Mouse (Mus musculus) frontal cortex, adult 2 months (tissue): ENCODE results near the gene Grk2. TPM values are rescaled to one million over a fixed set of nuclear protein-coding genes. Genes with fewer than 3 reads are reported as not detected.
A peak's percentile ranks its signal among the peaks of the same experiment; 100 is the strongest.
"Not testable (repeated sequence)": the region's sequence is repeated elsewhere in the genome, so short reads cannot be mapped to it uniquely, and the experiment has no call there.

Experiments used
- DNase-seq, 2 experiments: peaks; one replicate each; pipeline ENCODE4 v3.0.0; 2022; ENCODE audit warnings: low spot score in 1 of 2; ENCODE audit errors: extremely low spot score in 1 of 2
- polyA plus RNA-seq: library from polyadenylated mRNA; depleted of rRNA; stranded (reverse); fragments of >200 nt; gene quantifications from 2 replicates; pipeline ENCODE4 v1.2.3, GENCODE M21; 2012

Gene Grk2
- polyA plus RNA-seq, 1 experiment: 199 TPM

DNA sequence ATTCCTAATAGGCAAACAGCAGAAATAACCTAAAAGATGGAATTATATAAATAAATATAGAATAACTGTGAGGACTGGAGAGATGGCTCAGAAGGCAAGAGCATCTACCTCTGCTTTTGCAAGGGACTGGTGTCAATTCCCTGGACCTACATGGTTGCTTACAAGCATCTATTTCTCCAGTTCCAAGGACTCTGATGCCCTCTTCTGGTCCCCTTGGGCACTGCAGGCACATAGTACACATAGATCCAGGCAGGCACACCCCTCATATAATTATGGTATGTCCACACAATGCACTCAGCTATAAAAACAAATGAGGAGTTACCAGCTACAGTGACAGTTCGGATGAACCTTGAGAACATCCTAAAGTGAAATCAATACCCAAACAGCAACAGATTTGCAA is 26.5 kb downstream of the Grk2 start:
- no peak for DNase-seq

DNA sequence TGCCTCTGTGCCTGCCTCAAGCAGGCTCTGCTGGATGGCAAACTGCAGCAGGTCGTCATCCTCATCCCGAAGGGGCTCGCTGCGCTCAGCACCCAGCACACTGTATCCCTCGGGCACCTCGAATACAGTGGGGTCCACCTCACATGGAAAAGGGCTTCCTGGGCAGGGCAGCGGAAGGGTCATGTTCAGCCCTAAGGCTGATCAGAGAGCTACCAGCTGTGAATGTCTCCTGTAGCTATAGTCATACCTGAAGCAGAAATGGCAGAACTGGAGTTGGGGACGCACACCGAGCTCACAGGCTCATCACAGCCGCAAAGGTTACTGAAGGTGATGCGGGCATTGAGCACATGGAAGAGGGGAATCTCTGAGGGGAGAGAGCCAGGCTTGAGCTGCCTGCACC is 35.0 kb downstream of the Grk2 start:
- no peak for DNase-seq

DNA sequence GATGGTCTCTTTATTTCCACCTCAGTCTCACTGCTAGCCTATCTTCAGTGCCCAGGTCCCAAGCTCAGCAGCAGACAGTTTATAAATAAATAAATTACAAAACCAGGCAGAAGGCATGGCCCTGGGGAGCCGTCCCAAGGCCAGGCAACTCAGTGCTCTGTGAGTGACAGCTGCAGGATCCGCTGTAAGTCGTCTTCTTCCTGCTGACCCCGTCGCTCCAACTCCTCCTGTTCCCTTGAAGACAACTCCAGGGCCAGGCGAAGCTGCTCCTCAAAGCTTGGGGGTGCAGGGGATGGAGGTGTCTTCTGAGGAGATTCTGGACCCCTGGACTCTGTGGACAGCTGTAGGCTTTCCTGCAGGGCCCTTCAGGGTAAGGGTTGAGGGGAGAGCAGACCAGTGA is 35.8 kb downstream of the Grk2 start:
- no peak for DNase-seq

DNA sequence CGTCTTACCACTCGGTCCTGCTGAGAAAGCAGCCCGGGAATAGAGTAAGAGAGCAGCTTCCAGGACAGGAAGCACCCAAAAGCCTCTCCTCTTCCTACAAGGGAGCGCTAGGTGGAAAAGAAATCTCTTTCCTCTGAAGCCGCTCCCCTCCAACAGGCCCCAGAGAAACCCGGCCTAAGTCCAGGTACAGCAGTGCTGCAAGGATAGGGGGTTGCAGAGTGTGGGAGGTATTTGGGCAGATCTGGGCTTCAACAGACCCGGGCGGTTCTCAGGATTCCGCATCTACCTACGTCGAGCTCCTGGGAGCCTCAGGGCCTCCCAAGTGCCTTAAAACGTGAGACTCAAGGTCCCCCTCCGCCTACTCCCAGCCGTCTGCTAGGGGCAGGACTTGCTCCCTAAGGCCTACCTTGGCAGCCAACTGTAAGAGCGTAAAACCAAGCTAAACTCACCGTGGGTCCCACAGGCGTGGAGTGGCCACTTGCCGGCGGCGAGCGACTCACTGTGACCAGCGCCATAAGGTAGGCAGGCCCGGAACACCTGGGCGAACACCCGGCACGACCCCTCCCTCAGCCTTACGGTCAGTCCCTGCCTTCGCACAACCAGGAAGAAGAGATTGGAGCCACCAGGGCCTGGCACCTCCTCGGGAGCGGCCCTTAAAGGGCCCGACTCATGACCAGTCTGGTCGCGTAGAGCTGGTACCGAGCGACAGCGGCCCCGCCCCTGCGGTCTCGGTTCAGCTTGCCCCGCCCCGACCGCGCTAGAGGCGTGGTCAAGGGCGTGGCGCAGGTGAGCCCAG is 37.3 kb downstream of the Grk2 start, which contains the start of gene Ssh3:
TSS of gene Ssh3 (minus strand) at position 615 of the 796 bp plus-strand sequence.
- peak; percentile 54 to 76 for DNase-seq

DNA sequence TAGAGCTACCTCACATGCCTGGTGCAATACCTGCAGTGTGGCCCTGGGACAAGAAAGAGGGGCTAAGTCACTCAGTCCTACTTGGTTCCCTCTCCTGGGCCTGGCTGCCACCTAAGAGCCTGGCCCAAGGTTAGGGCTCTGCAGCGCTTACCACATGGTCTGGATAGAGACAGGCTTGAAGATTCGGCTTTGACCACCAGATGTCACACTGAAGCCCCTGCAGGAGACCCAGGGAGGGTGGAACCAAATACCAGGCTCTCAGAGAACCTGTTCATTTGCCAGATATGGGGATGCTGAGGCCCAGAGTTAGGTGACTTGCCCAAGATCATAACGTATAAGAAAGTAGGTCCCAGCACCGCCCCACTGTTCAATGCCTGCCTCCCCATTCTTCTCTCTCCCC is 40.1 kb downstream of the Grk2 start:
- no peak for DNase-seq

DNA sequence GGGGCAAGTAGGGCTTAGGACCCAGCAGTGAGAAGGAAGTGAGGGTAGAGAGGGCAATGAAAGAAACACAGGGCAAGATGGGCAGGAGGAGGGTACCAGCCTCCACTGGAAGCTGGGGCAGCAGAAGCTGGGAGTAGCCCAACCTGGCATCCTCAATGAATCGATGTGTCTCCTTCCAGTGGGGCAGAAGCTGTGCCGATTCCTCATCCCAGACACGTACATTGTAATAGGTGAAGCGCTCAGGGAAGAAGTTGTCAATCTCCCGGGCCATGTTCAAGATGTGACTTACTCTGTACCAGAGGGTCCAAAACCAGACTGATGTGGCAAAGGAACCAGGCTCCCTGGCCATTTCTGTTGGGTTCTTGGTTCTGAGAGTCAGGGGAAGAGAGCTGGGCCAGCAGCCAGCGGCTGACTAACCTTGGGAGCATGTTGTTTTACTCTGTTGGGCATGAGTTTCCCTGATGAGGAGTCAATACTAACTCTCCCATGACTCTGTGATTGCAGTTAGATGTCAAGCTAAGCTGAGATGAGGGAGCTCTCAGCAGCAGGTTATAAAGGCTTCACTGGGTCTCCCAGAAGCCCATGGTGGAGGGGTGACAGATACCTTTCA is 41.7 kb downstream of the Grk2 start:
- no peak for DNase-seq

DNA sequence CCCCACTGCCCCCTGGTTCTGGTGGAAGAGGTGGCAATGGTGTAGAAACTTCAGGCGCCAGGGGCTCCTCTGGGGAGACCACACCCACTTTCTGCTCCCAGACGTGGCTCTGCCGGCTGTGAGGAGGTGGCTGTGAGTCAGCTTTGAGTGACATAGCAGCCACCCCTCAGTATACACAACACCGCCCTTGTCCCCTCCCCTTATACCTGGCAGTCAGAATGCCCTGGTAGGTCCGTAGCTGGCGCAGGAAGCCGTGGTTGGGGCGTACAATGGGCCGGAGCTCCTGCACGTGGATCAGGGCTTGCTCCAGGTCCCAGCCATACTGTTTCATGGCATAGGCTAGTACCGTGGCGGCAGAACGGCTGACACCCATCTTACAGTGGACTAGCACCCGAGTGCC is 42.3 kb downstream of the Grk2 start:
- no peak for DNase-seq

DNA sequence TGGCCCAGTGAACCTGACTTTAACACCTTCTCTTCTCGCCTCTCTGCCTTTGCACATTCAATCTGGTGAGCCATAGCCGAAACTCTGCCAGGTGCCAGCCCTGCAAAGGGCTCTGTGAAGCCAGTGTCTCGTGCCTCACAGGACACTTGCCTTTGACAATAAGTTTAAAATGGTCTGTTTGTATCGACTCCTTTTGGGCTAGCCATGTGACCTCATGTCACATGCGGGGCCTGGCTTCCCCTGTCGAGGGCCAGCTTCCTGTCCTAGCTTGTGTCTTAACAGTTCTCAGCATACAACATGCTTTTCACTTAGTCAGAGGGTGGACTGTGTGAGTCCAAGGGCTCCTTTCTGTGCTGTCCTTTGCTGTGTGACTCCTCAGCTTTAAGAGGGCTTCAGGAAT is 43.3 kb downstream of the Grk2 start:
- no peak for DNase-seq

DNA sequence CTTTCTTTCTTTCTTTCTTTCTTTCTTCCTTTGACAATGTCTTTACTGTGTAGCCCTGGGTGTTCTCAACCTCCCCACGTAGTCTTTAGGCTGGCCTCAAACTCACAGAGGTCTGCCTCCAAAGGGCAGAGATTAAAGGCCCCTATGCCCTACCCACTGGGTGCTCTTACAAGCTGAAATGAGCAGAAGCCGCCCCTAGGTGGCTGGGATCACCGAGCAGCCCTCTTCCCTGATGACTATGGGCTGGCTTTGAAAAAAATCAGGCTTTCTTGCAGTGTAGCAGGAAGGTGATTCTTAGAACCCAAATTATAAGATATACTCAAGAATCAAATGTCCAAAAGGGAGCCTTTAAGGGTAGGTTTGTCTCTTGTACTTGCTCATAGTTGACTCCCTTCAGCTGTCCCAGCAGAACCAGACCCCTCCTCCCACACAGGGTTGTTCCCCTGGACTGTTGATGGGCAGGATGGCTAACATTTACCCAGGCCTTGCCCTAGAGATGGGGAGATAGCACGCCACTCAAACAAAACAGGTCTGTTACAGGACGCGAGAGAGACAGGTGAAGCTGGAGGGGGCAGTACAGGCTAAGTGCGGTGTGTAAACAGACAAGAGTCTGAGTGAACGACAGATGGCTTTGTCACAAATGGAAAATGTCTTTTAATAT is 44.9 kb downstream of the Grk2 start:
- DNase-seq: no peak

DNA sequence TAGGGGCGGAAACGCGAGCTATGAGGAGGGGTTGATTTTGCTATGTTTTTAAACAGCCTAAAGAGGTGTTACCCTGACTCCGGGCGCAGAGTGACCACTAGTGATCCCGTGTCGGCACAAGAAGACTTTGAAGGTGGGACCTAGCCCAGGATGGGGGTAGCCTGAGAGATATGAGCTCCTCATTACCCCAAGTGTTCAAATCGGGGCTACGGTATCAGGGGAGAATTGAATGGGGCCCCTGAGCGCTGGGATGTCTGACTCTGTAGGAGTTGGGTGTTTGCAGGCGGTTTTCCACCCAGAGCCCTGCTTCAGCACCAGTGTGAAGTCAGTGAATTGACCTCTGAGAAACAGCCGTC is 48.1 kb downstream of the Grk2 start:
- DNase-seq: no peak

DNA sequence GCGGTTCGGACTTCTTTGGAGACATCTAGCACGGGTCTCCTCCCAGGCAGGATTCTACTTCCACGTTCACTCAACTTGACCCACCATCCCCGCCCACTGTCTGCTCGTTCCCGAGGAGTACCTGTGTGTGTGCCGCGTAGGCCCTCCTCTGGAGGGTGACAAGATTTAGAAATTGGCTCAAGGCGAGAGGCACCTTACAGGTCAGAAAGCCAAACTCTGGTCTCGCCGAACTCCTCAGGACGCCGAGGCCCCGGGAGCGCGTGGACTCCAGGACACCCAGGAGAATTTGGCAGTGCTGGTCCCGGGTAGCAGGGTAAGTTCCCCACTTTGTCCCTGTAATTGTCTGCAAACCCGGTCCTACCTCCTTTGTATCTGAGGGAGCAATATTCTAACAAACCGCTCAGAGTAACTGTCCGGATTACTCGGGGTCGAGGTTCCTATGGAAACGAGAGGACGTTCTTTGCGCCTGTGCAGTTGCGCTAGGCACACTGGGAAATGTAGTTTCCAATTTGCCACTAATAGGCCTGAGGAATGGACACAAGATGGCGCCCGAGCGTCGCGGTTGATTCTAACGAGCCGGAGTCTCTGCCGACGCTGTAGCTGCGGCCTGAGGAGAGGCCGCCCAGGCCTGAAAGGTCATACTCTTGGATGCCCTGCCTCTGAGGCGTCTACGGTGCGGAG is 48.7 kb downstream of the Grk2 start:
- DNase-seq: peak; percentile 86 to 97

DNA sequence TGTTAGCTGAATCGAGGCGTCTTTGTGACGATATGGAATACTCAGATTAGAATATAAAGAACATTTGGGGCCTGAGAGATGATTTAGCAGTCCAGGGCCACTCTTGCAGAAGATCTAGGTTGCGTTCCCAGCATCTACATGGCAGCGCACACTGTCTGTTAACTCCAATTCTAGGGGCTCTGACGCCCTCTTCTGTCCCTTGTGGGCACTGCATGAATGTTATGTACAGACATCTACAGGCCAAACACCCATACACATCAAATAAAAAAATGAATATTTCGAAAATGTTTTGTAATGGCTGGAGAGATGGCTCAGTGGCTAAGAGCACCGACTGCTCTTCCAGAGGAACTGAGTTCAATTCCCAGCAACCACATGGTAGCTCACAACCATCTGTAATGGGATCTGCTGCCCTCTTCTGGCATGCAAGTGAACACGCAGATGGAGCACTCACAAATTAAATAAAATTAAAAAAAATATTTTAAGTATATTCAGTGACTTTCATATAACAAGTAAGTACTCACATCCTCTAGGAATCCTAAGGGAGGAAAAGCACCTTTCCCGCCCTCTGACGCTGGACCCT is 50.3 kb downstream of the Grk2 start:
- no peak for DNase-seq

DNA sequence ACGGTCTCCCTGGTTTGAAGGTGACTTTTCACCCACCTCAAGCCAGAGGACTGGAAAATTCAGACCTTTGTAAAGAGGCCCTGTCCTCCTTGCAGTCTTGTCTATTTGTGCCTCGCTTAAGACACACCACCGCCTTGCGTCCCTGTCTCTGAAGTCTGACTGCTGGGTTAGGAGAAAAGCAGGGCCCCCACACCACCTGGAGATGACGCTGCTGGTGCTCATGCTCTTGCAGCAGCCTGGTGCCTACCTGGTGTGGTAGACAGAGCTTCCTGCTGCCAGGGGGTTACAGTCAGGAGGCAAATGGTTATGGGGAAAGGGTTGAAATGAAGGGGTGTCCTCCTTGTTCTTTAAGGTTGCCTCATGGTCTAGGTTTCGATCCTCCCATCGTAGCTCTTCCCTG is 51.8 kb downstream of the Grk2 start:
- no peak for DNase-seq

DNA sequence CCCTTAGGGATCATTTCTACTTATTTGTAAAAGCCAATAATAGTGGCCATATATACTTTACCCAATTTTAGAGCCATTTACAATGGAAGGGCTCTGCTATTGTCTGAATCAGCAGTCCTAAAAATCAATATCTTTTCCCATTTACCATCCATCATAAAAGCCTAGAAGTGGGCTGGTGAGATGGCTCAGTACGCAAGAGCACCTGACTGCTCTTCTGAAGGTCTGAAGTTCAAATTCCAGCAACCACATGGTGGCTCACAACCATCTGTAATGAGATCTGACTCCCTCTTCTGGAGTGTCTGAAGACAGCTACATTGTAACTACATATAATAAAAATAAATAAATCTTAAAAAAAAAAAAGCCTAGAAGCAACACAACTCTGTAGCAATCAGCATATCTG is 57.3 kb downstream of the Grk2 start:
- DNase-seq: not testable (repeated sequence)

DNA sequence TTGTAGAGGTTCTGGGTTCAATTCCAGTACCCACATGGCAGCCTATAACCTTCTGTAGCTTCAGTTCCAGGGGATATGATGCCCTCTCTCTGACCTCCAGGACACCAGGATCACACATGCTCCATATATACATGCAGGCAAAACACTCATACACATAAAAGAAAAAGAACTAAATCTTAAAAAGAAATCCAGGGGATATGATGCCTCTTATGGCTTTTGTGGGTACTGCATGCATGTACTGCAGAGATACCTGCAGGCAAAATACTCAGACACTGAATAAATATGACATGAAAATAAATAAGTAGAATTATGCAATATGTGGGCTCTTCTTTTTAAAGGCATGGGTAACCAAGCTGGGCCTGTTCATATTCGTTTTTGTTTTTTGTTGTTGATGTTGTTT is 59.0 kb downstream of the Grk2 start:
- no peak for DNase-seq

DNA sequence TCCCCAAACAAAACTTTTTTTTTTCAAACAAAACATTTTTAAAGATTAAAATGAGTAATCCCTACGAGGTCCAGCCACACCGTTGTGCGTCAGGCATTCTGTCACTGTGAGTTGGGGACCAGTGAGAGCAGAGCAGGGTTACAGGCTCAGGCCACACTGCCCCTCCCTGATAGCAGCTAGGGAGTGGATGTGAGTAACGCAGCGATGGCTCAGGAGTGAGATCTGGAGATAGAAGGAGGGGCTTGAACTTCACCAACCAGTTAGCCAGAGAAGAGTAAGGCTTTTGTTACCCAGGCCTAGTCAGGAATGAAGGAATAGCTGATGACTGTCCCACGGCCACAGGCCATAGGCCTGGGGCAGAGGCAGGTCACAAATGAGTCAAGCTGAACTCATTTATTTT is 61.2 kb downstream of the Grk2 start:
- DNase-seq: no peak

DNA sequence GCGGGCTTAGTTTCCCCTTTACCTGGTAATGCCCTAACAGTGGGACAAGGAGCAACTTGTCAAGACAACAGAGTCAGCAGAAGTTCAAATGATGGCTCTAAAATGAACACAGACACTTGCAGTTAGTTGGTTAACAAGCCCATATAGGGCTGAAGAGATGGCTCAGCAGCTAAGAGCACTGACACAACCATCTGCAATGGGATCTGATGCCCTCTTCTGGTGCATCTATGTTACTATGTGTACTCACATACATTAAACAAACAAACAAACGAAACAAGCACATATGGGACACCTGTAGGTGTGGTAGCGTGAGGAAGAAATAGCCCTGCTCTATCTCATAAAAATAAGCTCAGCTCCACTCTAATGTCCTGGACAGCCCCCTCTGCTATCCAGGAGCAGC is 63.6 kb downstream of the Grk2 start:
- DNase-seq: no peak

DNA sequence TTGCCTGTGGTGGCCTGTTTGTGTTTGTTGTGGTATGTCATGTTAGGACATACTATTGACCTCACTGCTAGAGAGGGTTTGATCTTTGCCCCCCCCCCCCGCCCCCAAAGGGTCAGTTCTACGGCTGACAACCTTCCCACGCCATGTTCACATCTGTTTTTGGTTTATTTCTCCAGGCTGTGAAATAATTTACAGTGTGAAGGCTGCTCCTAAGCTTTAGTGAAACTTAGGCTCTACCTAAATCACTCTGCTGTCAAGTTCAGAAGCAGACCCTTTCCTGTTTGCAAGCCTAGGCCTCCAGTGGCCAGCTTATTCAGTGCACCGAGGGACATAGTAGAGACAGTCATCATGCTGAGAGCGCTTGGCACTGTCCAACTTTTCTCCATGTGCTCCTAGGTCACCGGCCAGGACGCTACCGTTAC is 65.8 kb downstream of the Grk2 start:
- no peak for DNase-seq
